Mouse (Mus musculus) spleen, adult 2 months (tissue): ENCODE measurements around the gene Gm4450. TPM values are rescaled to one million over a fixed set of nuclear protein-coding genes. Genes with fewer than 3 reads are reported as not detected.
A peak's percentile ranks its signal among the peaks of the same experiment; 100 is the strongest.

Experiments used
- DNase-seq, 2 experiments: peaks; one replicate each; pipeline versions ENCODE4 v3.0.0 to v3.0.0-alpha.2; 2012 to 2021; ENCODE audit warnings: low spot score in 2 of 2, low read depth in 1 of 2
- H3K27ac ChIP-seq: fragments of 200-500 bp; 2 replicates; pipeline ENCODE4 v1.5.1; 2012; ENCODE audit warnings: low read length, inconsistent platforms; ENCODE audit not compliant: insufficient read depth
- H3K27me3 ChIP-seq: fragments of 200-500 bp; 2 replicates; pipeline ENCODE4 v1.6.1; 2012; ENCODE audit warnings: mild to moderate bottlenecking, moderate library complexity, low read length, inconsistent platforms; ENCODE audit not compliant: control insufficient read depth, insufficient read depth
- H3K36me3 ChIP-seq: fragments of 200-500 bp; 2 replicates; pipeline ENCODE4 v1.6.1; 2012; ENCODE audit warnings: mild to moderate bottlenecking, low read length, inconsistent platforms; ENCODE audit not compliant: control insufficient read depth, insufficient read depth
- H3K4me1 ChIP-seq: fragments of 200-500 bp; 2 replicates; pipeline ENCODE4 v1.6.1; 2011; ENCODE audit warnings: inconsistent platforms; ENCODE audit not compliant: control insufficient read depth, insufficient read depth, insufficient read length
- H3K4me3 ChIP-seq: fragments of 200-500 bp; 2 replicates; pipeline ENCODE4 v1.5.1; 2011; ENCODE audit warnings: mild to moderate bottlenecking, inconsistent platforms; ENCODE audit not compliant: insufficient read depth, insufficient read length; ENCODE audit errors: extremely low read depth
- CTCF ChIP-seq: fragments of 200-500 bp; IDR thresholded peaks from 2 replicates; pipeline ENCODE4 v1.5.1; 2011; ENCODE audit warnings: mild to moderate bottlenecking, inconsistent platforms; ENCODE audit not compliant: insufficient read depth, insufficient read length, insufficient replicate concordance; ENCODE audit errors: extremely low read depth
- POLR2A ChIP-seq: fragments of 200-500 bp; IDR thresholded peaks from 2 replicates; pipeline ENCODE4 v1.6.1; 2011; ENCODE audit warnings: low read depth, low read length, inconsistent platforms
- WGBS: fragments of 180-500 bp; shearing (Covaris S2); methylation state at CpG from one replicate; pipeline ENCODE4 v1.1.7; 2018; 5-methylcytosine and 5-hydroxymethylcytosine counted together
- polyA plus RNA-seq: library from polyadenylated mRNA; depleted of rRNA; stranded (reverse); fragments of >200 nt; gene quantifications from 2 replicates; pipeline ENCODE4 v1.2.3, GENCODE M21; 2012

The Gm4450 gene
- polyA plus RNA-seq, 1 experiment = 0.18 TPM

DNA sequence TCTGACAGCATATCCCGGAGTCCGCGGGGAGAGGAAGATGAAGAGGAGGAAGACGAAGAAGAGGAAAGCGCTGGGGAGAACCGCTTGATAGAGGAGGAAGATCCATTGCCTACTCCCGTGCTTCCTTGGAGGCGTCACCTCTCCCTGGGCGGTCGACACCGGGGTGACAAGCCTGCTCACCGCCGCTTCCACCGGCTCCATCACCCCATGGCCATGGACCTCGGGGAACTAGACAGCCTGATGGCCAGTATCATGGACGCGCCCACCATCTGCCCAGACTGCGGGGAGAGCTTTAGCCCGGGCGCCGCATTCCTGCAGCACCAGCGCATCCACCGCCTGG lies 29.7 kb downstream of the Gm4450 start:
- WGBS = 6% methylated on average over 23 of the region's 23 CpGs

DNA sequence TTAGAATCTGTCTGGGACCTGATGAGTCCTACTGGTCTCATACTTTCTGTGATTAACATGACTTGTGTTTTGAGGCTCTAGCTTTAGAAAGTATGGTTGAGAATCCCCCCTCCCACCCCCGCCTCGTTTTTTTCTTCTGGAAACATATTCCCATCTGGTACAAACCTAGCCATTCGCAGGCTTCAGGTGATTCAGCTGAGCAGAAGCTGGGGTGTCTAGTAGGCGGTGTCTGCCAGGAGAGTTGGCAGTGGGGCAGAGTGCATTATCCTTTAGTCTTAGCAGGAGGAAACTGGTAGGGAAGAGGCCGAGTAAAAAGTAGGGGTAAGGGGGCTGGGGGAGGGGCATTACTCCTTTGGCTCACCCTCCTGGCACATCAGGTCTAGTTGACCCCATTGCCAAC lies 30.2 kb downstream of the Gm4450 start:
- TF ChIP-seq CTCF (no peak), POLR2A (no peak)
- peaks cover 9% of the 10 kb centered on the region for H3K27me3 ChIP-seq

More for the DNA sequence above, 29.7 kb downstream of the Gm4450 start:
- DNase-seq = no peak
- peaks cover 9% of the 10 kb centered on the region for H3K27me3 ChIP-seq
- H3K27ac ChIP-seq = no peak overlapping the region
- peaks cover 15% of the 10 kb centered on the region for H3K4me1 ChIP-seq
- no peaks in the 10 kb centered on the region for H3K36me3 ChIP-seq
- H3K4me3 ChIP-seq = peak overlapping the region; percentile 81
- TF ChIP-seq POLR2A = no peak
- no peak for TF ChIP-seq CTCF

DNA sequence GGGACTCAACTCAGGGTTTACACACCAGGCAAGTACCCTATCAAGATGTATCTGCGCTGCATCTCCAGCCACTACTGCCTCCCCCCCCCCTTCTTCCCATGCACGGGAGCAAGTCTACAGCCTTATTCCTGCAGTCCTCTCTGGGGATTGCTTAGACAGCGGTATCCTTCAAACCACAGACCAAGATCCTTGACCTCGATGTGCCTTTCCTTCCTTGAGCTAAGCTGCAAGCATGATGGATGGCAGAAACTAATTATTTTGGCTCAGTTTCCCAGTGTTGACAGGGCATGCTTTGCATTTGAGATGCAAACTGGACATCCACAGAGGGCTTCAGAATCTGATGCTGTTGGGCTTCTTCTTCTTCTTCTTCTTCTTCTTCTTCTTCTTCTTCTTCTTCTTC lies 34.0 kb downstream of the Gm4450 start:
- Histone ChIP-seq H3K4me3 (no peak overlapping the region), H3K27me3 (peaks cover 5% of the 10 kb centered on the region; the same call in 1 of the 2 replicates), H3K36me3 (no peaks in the 10 kb centered on the region), H3K27ac (no peak overlapping the region), H3K4me1 (peaks cover 6% of the 10 kb centered on the region)
- TF ChIP-seq CTCF (no peak), POLR2A (no peak)
- no peak for DNase-seq
- WGBS = 47% methylated on average over 4 of the region's 4 CpGs

More for the DNA sequence above, 30.2 kb downstream of the Gm4450 start:
- H3K4me3 ChIP-seq = no peak overlapping the region
- no peak overlapping the region for H3K27ac ChIP-seq
- H3K4me1 ChIP-seq = peaks cover 15% of the 10 kb centered on the region
- no peak for DNase-seq
- 64% methylated on average over 5 of the region's 5 CpGs for WGBS
- no peaks in the 10 kb centered on the region for H3K36me3 ChIP-seq

DNA sequence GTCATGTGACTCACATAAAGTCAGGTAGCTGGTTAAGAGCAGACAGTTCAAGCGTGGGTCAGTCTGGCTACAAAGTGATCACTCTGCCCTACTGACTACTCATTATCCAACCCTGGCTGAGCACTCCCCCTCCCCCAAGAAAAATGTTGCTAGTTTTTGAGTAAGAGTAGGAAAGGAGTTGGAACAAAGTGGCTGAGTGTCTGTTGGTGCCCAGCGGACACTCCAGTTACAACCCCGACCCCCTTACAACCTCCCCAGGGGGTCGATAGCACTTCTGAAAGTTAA lies 37.2 kb downstream of the Gm4450 start:
- no peak overlapping the region for H3K4me3 ChIP-seq
- H3K4me1 ChIP-seq = peaks cover 13% of the 10 kb centered on the region; the same call in 1 of the 2 replicates
- 85% methylated on average over 4 of the region's 4 CpGs for WGBS
- no peaks in the 10 kb centered on the region for H3K36me3 ChIP-seq
- TF ChIP-seq CTCF = no peak
- no peaks in the 10 kb centered on the region for H3K27me3 ChIP-seq
- H3K27ac ChIP-seq = no peak overlapping the region
- no peak for DNase-seq

DNA sequence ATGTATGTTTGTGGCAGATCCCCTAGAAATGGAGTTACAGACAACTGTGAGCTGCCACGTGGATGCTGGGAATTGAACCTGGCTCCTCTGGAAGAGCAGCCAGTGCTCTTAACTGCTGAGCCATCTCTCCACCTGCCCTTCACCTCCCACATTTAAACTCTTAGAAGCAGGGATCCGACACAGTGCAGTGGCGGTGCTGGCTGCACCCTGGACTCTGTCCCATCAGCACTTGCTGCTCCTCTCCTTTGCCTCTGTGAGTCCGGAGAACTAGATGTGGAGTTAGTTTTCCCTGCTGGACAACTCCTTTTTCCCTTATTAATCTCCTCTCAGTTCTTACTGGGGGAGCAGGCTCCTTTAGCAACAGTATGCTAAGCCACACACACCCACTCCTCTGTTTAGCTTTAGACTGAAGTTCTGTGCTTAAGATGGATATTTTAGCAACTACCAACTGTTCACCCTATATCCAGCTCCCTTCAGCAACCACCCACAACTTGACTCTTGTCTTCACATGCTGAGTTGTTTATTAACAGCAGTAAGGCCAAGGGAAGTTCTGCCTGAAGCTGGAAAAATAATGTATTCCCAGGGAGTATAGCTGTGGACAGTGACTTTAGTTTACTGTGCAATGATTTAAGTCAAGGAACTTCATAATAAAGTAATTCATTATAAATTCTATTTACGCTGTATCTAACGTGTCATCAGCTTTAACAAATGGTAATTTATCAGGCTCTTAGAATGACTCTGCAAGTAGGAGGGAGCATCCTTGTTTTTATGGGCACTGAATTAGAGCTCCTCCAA lies 37.7 kb downstream of the Gm4450 start:
- peaks cover 13% of the 10 kb centered on the region; the same call in 1 of the 2 replicates for H3K4me1 ChIP-seq
- 86% methylated on average over 6 of the region's 6 CpGs for WGBS
- no peaks in the 10 kb centered on the region for H3K36me3 ChIP-seq
- H3K27me3 ChIP-seq = no peaks in the 10 kb centered on the region
- H3K27ac ChIP-seq = no peak overlapping the region
- DNase-seq = no peak
- no peak overlapping the region for H3K4me3 ChIP-seq
- TF ChIP-seq CTCF (no peak), POLR2A (no peak)

DNA sequence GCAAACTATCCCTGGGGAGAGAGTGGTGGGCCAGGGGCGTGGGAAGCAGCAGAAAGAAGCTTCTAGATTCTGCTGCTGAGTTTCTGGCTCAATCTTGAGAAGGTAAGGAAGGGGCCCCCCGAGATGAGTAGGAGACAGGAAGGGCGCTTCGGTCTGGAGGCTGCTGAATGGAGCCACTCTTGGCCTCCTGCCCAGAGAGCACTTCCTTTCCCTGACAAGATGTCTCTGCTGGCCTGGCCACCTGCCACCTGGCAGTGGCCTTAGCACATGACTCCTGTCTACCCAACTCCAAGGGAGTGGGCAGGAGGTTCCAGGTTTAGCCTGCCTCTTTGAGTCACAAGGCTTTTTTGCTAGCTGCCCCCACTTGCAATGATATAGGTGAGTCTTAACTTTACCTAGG lies 39.6 kb downstream of the Gm4450 start:
- no peak overlapping the region for H3K4me3 ChIP-seq
- H3K4me1 ChIP-seq = peaks cover 13% of the 10 kb centered on the region; the same call in 1 of the 2 replicates
- peak in 1 of 2 experiments; percentile 34 for DNase-seq
- TF ChIP-seq CTCF (no peak), POLR2A (no peak)
- H3K36me3 ChIP-seq = no peaks in the 10 kb centered on the region
- 3% methylated on average over 4 of the region's 4 CpGs for WGBS
- no peak overlapping the region for H3K27ac ChIP-seq
- no peaks in the 10 kb centered on the region for H3K27me3 ChIP-seq
